13 mouse cellular contexts compared by ENCODE assay signal in genomic region chr6:144955887-144956547, GRCm38 (mm10).
"Had no signal": no experiment of that assay in that cellular context is flagged by ENCODE, and none has a peak within 500 bp of the region (broad histone marks: within the 10 kb centered on the region; RNA-seq: fewer than 3 reads in every experiment).

No protein-coding gene starts in this region.

- H3K9me3 ChIP-seq: liver, embryonic 15.5 days; midbrain, embryonic 15.5 days; neural tube, embryonic 12.5 days had no signal

- H3K4me3 ChIP-seq: liver, embryonic 15.5 days; megakaryocyte, embryonic 14.5 days; midbrain, embryonic 15.5 days; neural tube, embryonic 12.5 days had no signal

- H3K27ac ChIP-seq: hindbrain, embryonic 14.5 days; liver, embryonic 15.5 days; macrophage; midbrain, embryonic 15.5 days; neural tube, embryonic 12.5 days had no signal

- H3K27me3 ChIP-seq: liver, embryonic 15.5 days; midbrain, embryonic 15.5 days; neural tube, embryonic 12.5 days had no signal

- H3K4me2 ChIP-seq: hindbrain, embryonic 14.5 days; liver, embryonic 15.5 days; midbrain, embryonic 11.5 days; midbrain, embryonic 15.5 days; neural tube, embryonic 12.5 days had no signal

- H3K9ac ChIP-seq: hindbrain, embryonic 14.5 days; liver, embryonic 15.5 days; midbrain, embryonic 15.5 days; neural tube, embryonic 12.5 days had no signal

- H3K36me3 ChIP-seq: liver, embryonic 15.5 days; midbrain, embryonic 15.5 days; neural tube, embryonic 12.5 days had no signal

- DNase-seq: kidney, adult 8-10 months; kidney, postnatal 25 days; left cerebral cortex, postnatal 4 days; thymus, adult 18-20 months; thymus, postnatal 14 days had no signal

- ATAC-seq: intestine, postnatal 0 days; midbrain, embryonic 15.5 days had no signal

- H3K4me1 ChIP-seq: liver, embryonic 15.5 days; megakaryocyte, embryonic 14.5 days; midbrain, embryonic 15.5 days; neural tube, embryonic 12.5 days had no signal
